Mouse (Mus musculus) mouse trophoblast stem cell (cell line): Measurements from ENCODE around the gene Olfr248.
"Not testable (repeated sequence)": the region's sequence is repeated elsewhere in the genome, so short reads cannot be mapped to it uniquely, and the experiment has no call there.

Experiments
- in situ Hi-C, 2 experiments: fragments of 300-500 bp; cut with MseI, MboI; formaldehyde crosslinking; loops; 2 replicates in 1 of 2; 3 replicates in 1 of 2; pipeline ENCODE4 v1.15.1; 2025

Olfr248 gene

DNA sequence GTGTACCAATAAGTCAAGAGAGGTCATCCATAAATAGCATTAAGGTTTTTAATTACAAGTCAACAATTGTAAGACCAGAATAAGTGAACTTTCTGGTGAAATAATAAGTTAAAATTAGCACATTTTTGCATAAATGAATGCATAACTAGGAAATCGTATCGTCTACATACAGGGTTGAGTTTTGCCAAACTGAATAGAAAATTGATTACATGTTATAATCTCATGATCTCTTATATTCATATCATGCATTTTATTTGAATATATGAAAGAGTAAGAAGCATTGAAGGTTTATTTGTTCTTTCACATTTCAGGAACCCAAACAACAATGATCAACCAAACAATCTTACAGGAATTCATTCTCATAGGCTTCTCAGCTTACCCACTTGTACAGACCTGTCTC lies at the start of gene Olfr248:
Olfr248 (plus strand) TSS at position 301 of the 400 bp plus-strand sequence.
- in situ Hi-C loops = no loop called here

DNA sequence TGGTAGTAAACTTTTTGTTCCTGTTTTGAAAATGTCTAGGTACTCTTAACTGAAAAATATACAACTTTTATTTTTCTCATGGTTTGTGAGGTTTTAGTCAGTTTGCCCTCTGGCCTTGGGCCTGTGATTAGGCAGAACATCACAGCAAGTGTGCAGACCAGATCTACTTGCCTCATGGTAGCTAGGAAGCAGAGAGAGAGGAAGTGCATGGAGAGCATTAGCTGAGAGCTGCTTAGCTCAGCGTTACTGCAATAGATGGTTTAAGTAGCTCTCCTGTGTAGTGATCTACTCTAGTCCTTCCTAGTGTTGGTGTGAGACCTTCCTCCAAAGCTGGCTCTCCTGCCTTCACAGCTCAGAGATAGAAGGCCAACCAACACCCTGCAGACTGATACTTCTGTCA lies 37.2 kb upstream of the Olfr248 start:
- in situ Hi-C loops = not testable (repeated sequence)

DNA sequence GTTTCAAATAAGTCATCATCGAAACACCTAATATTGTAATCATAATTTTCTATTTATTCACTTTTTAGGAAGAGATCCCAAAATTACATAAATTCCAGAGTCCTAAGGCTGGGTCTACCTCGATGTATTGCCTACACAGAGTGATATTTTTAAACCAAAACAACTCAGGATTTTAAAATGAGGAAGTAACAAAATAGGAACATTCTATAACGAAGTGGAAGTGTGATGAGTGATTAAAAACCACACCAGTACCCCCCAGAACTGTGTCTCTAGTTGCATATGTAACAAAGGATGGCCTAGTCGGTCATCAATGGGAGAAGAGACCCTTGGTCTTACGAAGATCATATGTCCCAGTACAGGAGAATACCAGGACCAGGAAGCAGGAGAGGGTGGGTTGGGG lies 36.2 kb upstream of the Olfr248 start:
- in situ Hi-C loops = no loop called here

DNA sequence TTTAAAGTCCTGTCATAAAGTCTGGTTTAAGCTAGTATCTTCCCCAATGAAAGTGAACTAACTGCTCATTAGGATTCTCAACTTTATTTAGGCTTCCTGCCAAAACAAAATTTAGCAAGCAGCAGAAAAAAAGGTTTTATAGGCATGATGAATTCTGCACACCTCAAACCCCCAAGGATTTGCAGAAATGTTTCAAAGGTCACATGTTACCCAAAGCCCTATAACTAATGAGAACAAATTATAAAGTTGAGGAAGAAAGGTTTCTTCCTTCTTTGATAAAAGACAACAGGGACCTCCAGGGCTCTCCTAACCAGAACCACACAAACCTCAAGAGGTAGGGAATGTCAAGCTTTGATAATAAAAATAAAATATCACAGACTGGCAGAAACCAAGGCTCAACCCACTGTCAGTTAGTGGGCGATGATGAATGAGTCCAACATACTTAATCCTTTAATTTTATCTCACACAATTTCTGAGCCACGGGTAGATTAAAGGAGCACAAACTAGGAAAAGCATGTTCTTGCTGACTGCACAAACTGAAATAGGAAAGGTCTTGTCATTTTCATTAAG lies 25.9 kb upstream of the Olfr248 start, which contains the start of gene Olfr417:
Olfr417 (plus strand) TSS at position 241 of the 570 bp plus-strand sequence.
- in situ Hi-C loops = no loop called here

DNA sequence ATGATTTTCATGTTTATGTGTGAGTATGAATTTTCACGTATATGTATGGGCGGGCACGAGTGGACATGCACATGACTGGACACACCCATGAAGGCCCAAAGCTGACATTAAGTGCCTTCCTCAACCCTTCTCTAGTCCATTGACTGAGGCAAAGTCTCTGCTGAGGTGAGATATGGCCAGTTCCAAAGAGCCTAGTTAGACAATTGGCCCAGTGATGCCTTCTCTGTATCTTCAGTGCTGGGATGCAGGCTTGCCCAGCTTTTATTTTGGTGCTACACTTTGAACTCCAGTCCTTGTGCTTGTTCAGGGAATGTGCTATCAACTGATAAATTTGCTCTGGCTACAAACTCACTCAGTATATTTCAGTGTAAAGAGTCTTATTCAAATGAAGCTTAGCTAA lies 17.0 kb upstream of the Olfr248 start:
- in situ Hi-C loops = no loop called here

DNA sequence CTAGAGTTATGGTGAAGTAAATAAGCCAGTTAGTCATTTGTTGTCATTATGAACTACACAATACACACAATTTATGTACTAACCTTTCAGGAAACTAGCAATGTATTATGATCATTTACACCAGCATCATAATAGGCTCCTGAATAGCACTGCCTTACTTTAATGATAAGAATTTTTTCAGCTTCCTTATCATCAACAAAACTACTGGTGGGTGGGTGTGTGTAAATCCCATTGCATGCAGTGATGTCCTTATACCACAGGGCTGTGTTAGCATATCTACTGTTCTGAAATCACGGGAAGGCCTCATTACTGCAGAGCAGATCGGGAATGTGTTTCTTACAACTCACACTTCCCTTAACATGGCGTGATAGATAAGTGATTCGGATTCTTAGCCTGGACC lies 32.1 kb downstream of the Olfr248 start:
- in situ Hi-C loops = no loop called here

DNA sequence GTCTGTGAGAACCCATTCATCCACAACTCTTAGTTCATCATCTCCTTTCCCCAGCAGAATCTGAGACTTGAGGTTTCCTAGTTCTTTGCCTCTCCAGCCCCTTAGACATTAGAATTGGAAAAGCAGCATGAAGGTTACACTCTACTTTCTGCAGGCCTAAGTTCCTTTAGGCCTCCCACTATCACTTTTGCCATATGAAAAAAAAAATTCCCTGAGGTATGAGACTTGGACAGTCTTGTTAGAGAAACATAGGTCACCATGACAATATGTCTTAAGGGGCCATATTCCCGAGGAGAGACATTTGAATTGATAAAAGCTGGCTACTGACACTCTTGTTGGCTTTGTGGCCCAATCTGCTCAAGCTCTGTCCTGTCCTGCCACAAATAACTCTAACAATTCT lies 32.9 kb downstream of the Olfr248 start, which contains the start of gene Olfr414:
Olfr414 (plus strand) TSS at position 301 of the 400 bp plus-strand sequence.
- in situ Hi-C loops = no loop called here

DNA sequence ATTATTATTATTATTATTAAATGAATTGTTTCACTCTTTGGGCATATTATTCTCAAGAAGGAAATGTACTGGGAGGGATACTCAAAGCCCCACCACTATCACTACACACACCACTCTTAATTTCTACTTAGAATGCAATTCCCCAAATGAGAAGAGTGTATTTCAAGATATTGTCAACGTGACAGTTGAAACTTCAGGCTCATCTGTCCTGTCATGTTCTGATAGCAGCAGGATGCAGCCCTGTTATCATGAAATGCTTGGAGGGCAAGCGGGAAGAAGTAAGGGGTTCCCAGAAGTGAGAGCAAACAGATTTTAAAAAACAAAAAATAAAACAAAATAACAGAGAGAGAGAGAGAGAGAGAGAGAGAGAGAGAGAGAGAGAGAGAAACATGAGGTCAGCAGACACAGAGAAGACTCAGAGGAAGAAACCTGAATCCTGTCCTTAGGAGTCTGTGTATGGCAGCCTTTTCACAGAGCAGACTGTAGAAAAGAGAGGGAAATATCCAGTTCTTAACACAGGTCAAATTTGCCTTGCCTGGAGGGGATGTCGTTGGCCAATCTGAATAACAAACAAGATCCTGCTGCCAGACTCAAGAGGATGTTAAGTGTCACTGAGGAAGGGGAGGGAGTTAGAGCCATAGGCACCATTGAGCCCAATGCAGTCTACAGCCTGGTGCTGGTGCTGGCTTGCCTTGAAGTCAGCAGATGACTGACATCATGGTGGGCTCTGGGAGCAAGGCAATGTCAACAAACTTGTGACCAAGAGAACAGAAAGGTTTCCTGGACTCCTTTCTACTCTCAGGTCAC lies 35.5 kb downstream of the Olfr248 start:
- in situ Hi-C loops = loop anchor here in 1 of 2 experiments (25.0 kb wide), 1 partner anchor 964 kb away; no protein-coding TSS in a partner anchor

DNA sequence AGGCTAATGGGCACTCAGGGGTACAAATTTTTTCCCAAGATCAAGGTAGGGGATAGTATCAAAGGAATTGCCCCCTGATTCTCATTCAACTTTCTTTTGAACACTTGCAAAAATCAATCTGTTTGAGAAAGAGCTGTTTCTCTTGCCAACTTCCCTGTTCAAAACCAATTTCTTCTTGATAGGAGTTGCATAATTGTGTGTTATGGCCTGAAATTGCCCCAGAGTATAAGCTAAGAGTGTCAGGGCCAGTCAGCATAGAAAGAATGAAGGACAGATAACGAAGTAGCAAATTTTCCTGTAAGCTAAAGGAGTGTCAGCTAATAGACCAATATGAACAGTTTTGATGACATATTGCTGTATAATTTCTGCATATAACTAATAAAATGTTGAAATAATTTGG lies 36.6 kb downstream of the Olfr248 start:
- in situ Hi-C loops = loop anchor here in 1 of 2 experiments (25.0 kb wide), 1 partner anchor 965 kb away; no protein-coding TSS in a partner anchor

DNA sequence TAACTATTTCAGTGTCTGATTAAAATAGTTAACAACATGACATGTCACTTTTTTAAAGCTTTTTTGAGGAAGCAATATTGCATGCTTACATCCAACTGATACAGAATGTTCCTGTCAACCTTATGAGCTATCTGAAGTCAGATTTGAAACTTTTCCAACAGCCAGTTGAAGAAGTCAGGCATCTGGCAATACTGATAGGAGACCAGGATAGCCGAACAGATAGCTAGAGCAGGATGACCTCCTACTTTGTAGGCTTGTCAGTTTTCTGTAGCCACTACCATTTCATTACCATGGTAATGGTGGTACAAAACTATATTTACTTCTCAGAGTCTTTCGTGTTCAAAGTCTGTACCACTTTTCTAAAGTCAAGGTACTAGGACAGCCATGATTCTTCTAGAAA lies 37.6 kb downstream of the Olfr248 start:
- in situ Hi-C loops = loop anchor here in 1 of 2 experiments (25.0 kb wide), 1 partner anchor 966 kb away; no protein-coding TSS in a partner anchor

DNA sequence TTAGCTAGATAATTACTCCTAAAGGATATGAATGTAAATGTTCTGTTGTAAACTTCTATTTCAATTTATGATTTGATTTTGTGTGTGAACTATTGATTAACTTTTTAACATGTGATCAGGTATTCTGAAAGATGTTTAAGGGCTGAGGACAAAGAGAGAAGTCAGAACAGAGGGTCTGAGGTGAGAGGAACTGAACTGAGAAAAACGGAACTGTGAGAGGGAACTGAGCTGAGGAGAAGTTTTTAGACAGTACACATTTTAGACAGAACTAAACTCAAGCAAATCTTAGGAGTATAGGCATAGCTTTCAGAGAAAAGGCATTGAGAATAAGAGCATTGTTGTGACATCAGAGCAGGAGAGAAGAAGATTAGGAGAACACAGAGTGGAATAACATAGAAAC lies 43.3 kb downstream of the Olfr248 start:
- in situ Hi-C loops = loop anchor here in 1 of 2 experiments (25.0 kb wide), 1 partner anchor 972 kb away; no protein-coding TSS in a partner anchor
